Mouse (Mus musculus) left cerebral cortex, adult 18-20 months (tissue): ENCODE results near the gene Olfr1370. TPM values are rescaled to one million over a fixed set of nuclear protein-coding genes. Genes with fewer than 3 reads are reported as not detected.
"Not testable (repeated sequence)": the region's sequence is repeated elsewhere in the genome, so short reads cannot be mapped to it uniquely, and the experiment has no call there.

Experiments used
- DNase-seq, 2 experiments: peaks; one replicate each; pipeline ENCODE4 v3.0.0; 2021 to 2022; ENCODE audit warnings: low spot score in 2 of 2, mixed read lengths in 1 of 2
- long read RNA-seq, 2 experiments: library from polyadenylated mRNA; stranded (forward); transcript quantifications; one replicate each; pipeline ENCODE4 v2.0.0; 2021
- total RNA-seq, 2 experiments: library from RNA; stranded (reverse); gene quantifications; 2 replicates each; pipeline ENCODE4 v1.2.3; 2021

Gene Olfr1370
- total RNA-seq: not detected
- long read RNA-seq, experiment 1: 0 reads
- long read RNA-seq, experiment 2: 0 reads

GRCm38 (mm10) chr13:21074847-21075246 is at the start of gene Olfr1370:
TSS of gene Olfr1370 (minus strand) at chr13:21074947.
- no peak for DNase-seq

DNA sequence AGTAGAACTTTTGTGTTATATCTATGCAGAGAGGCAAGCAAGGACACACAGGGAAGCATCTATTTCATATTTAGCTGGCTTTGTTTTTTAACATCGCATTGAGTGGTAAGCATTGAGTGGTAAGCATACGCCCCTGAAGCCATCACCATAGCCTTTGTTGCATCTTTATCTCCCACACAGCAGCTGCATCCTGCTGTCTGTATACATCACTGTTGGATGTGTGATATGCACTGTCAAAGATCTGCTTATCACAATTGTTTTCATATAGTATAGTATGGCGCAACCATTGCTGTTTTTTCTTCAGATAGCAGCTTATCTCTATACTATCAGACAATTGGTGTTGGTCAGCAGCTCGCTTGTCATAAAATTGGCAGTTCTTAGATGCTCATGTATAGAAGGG is 39.4 kb upstream of the Olfr1370 start:
- DNase-seq: no peak

DNA sequence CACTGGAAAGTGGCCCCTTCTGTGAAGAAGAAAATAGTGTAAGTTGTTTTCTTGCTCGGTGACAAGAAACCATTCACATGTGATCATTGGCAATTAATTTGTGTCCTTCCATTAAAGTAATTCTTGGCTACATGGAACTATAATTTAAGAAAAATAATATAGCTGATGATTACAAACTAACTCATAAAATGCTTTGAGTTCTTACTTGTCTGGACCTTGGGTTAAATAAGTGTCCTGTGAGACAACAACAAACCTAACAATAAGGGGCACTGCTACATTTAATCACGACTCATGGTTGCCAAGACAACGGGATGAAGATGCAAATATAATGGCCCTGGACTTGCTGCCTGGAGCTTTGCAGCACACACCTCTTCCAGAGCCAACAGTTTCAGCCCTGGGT is 36.4 kb upstream of the Olfr1370 start, which contains the start of gene Olfr1369-ps1:
Gene Olfr1369-ps1 (plus strand): TSS at position 301 of the 400 bp plus-strand sequence.
- not testable (repeated sequence) for DNase-seq

DNA sequence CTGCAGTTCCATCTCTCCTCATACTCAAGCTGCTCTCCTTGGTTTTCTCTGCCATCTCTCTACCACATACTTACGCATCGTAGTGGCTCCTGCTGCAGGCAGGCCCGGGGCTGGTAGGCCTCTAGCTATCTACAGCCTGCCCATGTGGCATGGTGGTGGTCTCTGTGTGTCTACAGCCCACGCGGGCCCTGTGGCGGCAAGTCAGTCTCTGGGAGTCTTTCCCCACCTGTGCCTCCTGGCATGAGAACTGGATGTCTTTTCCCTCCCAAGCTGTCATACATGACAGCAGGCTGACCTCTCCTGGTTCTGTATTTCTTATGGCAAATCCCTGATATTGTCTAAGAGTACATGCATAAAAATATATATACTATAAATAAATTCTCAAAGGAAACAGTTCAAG is 35.7 kb upstream of the Olfr1370 start:
- no peak for DNase-seq

GRCm38 (mm10) chr13:21109759-21110158 is 35.0 kb upstream of the Olfr1370 start:
- no peak for DNase-seq

DNA sequence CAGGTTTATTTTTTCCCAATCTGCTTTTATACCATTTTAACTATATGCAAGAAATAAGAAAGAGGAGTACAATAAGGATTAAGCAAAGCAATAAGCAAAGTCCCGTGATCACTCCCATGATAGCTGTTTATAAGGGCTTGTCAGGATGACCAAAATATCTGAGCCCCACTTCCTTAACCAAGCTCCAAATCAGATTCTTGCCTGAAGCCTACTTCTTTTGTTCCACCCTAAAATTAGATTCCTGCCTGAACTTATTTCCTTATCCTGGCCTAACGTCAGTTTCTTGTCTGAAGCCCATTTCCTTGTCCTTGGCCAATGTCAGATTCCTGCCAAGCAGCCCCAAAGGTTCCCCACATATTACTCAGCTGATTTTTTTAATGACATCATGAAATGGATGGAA is 7.9 kb upstream of the Olfr1370 start:
- DNase-seq: no peak

DNA sequence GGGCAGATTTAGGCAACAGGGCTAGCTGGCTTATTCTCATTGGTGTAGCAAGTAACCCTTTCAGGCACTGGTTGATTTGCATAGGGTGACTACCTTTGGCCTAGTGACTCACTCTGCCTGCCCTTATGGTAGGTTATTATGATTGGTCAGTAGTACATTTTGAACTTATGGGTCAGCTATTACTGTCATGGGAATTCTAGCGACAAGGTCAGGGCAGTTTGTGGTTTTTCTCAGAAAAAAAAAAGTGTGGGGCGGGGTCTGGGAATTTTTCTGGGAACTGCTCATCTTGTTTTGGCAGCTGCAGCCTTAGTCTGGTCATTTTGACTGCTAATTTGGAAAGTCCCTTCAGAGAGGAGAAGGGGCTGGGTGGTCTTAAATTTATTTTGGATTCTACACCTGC is 8.7 kb downstream of the Olfr1370 start:
- no peak for DNase-seq

DNA sequence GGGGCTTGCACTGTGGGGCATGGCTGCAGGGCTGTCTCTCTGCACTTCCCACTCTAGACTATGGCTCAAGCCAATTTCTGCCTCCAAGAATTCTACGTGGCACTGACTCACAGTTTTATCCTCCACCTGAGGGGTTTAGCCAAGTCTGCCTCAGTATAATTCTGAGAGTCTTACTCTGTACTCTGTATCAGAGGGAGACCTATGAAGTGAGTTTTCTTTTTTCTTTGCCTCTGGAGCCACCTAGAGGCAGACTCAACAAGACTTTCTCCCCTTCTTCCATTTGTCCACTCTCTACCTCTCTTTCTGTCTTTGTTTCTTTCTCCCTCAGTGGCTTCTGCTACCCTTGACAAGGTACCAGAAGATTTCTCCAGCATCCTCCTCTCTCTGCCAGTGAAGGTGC is 24.6 kb downstream of the Olfr1370 start:
- no peak for DNase-seq

DNA sequence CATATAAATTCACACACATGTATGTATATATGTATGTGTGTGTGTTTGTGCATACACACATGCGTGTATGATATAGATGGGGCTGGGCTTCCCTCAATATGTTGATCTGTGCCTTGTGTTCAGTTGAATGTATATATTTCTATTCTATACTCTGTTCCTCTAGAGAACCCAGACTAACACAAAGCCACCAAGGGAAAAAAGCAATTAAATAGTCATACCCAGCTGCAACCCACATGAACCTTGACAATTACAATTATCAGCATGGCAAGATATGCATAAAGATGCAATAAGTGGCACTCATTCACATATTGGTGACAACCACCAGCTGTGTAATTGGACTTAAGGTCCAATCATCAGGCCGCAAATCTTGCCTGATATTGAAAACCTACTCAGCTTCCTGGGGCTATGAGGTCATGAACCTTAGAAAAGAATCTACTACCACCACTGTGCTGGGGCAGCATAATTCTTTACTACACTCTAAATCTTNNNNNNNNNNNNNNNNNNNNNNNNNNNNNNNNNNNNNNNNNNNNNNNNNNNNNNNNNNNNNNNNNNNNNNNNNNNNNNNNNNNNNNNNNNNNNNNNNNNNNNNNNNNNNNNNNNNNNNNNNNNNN is 34.1 kb downstream of the Olfr1370 start:
- no peak for DNase-seq

GRCm38 (mm10) chr13:21035981-21036380 is 38.8 kb downstream of the Olfr1370 start:
- DNase-seq: no peak

DNA sequence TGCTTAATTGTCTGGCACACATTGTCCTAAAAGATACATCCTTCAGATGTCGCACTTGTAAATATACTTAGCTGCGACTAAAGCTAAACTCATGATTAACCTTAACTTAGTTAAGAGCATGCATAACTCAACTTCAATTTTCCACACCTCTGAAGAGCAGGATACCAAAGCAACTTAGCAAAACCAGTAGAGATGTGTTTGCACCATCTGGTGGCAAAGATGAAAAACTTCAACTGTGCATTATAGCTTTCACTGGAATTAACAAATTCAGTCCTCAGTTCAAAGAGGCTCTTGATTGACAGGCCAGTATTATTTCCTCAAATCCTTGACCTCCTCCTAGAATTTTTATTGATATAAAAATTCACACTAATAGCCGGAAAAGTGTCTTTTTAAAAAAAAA is 39.7 kb downstream of the Olfr1370 start:
- DNase-seq: no peak

GRCm38 (mm10) chr13:21033176-21033575 is 41.6 kb downstream of the Olfr1370 start:
- peak; percentile 12 to 50 for DNase-seq

DNA sequence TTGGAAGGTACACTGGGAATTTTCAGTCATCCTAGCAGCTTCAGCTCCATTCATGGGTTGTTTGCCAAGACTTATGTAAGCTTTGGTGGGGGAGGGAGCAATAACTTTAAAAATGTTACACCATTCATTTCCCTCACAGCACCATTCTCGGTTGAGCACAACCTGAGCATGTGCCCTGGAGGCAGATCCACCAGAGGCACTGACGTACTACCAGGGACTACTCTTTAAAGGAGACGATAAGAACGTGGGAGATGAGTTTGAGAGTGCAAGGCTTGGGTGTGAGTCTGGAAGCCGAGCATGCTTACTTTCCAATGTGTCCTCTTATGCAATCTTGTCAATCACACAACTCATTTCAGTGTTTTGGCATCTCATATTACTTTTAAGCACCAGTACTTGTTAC is 49.9 kb downstream of the Olfr1370 start:
- no peak for DNase-seq

Other genes with a start within 250 kb of the Olfr1370 start
- gene Olfr1369-ps1, start 36.5 kb upstream of the Olfr1370 start, total RNA-seq: not detected
- gene Olfr263, start 54.7 kb upstream of the Olfr1370 start, total RNA-seq: not detected
- not detected for gene Olfr1368, start 70.9 kb upstream of the Olfr1370 start, total RNA-seq
- 10 to 100 TPM; 38.6 to 38.8 TPM for gene Trim27, start 104.5 kb upstream of the Olfr1370 start, total RNA-seq
- gene Gpx5, start 217.8 kb upstream of the Olfr1370 start, total RNA-seq: not detected
- under 1 TPM; 0.33 to 0.37 TPM for gene Gpx6, start 237.2 kb upstream of the Olfr1370 start, total RNA-seq